Mouse (Mus musculus) liver, adult 2 months (tissue): ENCODE results near the gene Ankib1.
A peak's percentile ranks its signal among the peaks of the same experiment; 100 is the strongest.

Experiments used
- CTCF ChIP-seq: fragments of 200-500 bp; IDR thresholded peaks from 2 replicates; pipeline ENCODE4 v1.5.1; 2011; ENCODE audit warnings: low read depth, low read length, control low read depth
- POLR2A ChIP-seq: fragments of 200-500 bp; IDR thresholded peaks from 2 replicates; pipeline ENCODE4 v1.6.1; 2011; ENCODE audit warnings: low read length, control low read depth; ENCODE audit not compliant: insufficient read depth; ENCODE audit errors: extremely low read depth

- peak; percentile 56; the same call in 1 of the 2 replicates for TF ChIP-seq CTCF
- TF ChIP-seq POLR2A, result no peak
Measured at GRCm38 (mm10) chr5:3646991-3647707, 155.6 kb downstream of the Ankib1 start.
